Mouse (Mus musculus) midbrain, embryonic 11.5 days (tissue): ENCODE results near the gene Gmds. TPM values are rescaled to one million over a fixed set of nuclear protein-coding genes. Genes with fewer than 3 reads are reported as not detected.

Experiments
- ATAC-seq: fragments of 200-750 bp; cut with Nextera tagmentation; 2 replicates; pipeline ENCODE4 v1.8.0; 2017; ENCODE audit warnings: moderate TSS enrichment, moderate library complexity; ENCODE audit not compliant: low FRiP score
- DNase-seq: peaks from one replicate; pipeline ENCODE4 v3.0.0; 2015; ENCODE audit warnings: low spot score; ENCODE audit errors: missing footprints
- H3K27ac ChIP-seq: fragments of 300-500 bp; sonication (generic); 2 replicates; pipeline ENCODE4 v1.5.1; 2014; ENCODE audit warnings: low read depth, low read length
- H3K27me3 ChIP-seq: fragments of 300-500 bp; sonication (generic); 2 replicates; pipeline ENCODE4 v1.6.1; 2014; ENCODE audit warnings: mild to moderate bottlenecking, low read length, moderate library complexity, mixed read lengths; ENCODE audit not compliant: control insufficient read depth, insufficient read depth
- H3K36me3 ChIP-seq: fragments of 300-500 bp; sonication (generic); 2 replicates; pipeline ENCODE4 v1.6.1; 2014; ENCODE audit warnings: mild to moderate bottlenecking, low read length, moderate library complexity, mixed read lengths; ENCODE audit not compliant: control insufficient read depth, insufficient read depth
- H3K4me1 ChIP-seq: fragments of 300-500 bp; sonication (generic); 2 replicates; pipeline ENCODE4 v1.6.1; 2014; ENCODE audit warnings: low read length; ENCODE audit not compliant: control insufficient read depth, insufficient read depth
- H3K4me2 ChIP-seq: fragments of 300-500 bp; sonication (generic); 2 replicates; pipeline ENCODE4 v1.6.1; 2014; ENCODE audit warnings: mild to moderate bottlenecking, moderate library complexity
- H3K4me3 ChIP-seq: fragments of 300-500 bp; sonication (generic); 2 replicates; pipeline ENCODE4 v1.5.1; 2014; ENCODE audit warnings: low read depth, low read length
- H3K9ac ChIP-seq: fragments of 300-500 bp; sonication (generic); 2 replicates; pipeline ENCODE4 v1.6.1; 2014; ENCODE audit warnings: low read length
- H3K9me3 ChIP-seq: fragments of 300-500 bp; sonication (generic); 2 replicates; pipeline ENCODE4 v1.6.1; 2016; ENCODE audit warnings: low read length; ENCODE audit not compliant: control insufficient read depth
- WGBS: fragments of 180-500 bp; shearing (Covaris S2); extraction: QIAGEN DNeasy Blood & Tissue Kit; methylation state at CpG from one replicate; pipeline ENCODE4 v1.1.7; 2014; 5-methylcytosine and 5-hydroxymethylcytosine counted together
- polyA plus RNA-seq: library from polyadenylated mRNA; unstranded; fragments of >200 nt; fragmentation: Nextera tagmentation; extraction: Ambion mirVana; gene quantifications from 2 replicates; pipeline ENCODE4 v1.2.1, GENCODE M21; 2014

Gene Gmds
- polyA plus RNA-seq, 1 experiment from 2014 or later: 31.6 TPM

DNA sequence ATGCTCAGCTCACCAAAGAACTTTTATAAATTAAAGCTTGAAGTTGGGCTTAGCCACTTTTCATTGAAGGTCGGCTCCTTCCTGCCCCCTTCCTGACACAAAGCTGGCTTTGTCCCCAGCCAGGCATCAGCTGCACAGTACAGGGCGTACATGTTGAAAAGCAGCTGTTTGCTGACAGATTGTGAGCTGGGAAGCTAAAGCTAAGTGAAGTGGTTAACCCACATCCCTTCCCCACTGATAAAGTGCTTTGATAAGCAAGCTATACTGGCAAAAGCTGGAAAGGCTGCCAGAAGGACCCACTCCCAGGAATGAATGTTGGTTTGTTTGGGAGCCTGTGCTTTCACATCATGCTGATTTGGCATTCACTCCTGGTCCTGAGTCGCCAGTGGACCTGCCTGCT is 158.6 kb downstream of the Gmds start:
- no peak for DNase-seq
- Histone ChIP-seq H3K4me2 (no peak overlapping the region), H3K27ac (peak overlapping the region; percentile 30; the same call in 1 of the 2 replicates), H3K4me3 (no peak overlapping the region), H3K9me3 (no peaks in the 10 kb centered on the region), H3K27me3 (no peaks in the 10 kb centered on the region), H3K4me1 (peaks cover 4% of the 10 kb centered on the region; the same call in 1 of the 2 replicates), H3K36me3 (no peaks in the 10 kb centered on the region), H3K9ac (no peak overlapping the region; the same call in 1 of the 2 replicates)
- peak; percentile 95 for ATAC-seq
- WGBS: 21% methylated on average over 3 of the region's 3 CpGs

DNA sequence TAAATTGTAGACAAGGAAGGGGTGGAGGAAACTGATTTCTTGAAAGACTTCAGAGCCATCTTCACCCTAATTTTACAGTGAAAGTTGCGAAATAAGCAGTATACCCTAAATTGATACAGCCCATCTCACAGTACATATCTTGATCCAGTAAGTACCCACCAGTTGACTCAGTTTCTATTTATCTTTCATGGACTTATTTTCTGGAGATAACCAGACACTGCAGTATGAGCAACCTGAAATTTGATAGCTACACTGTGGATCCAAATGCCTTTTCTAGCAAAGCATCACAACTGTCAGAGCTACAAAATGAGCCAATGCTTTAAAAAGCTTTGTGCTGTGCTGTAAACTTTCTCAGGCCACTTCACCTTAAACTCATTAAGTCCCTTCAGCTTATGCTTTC is 159.9 kb downstream of the Gmds start:
- H3K27me3 ChIP-seq: no peaks in the 10 kb centered on the region
- 82% methylated on average over 1 of the region's 1 CpGs for WGBS
- no peak overlapping the region for H3K4me3 ChIP-seq
- peaks cover 4% of the 10 kb centered on the region; the same call in 1 of the 2 replicates for H3K4me1 ChIP-seq
- H3K27ac ChIP-seq: no peak overlapping the region
- no peak overlapping the region for H3K4me2 ChIP-seq
- ATAC-seq (no peak), DNase-seq (no peak)
- no peaks in the 10 kb centered on the region for H3K9me3 ChIP-seq
- H3K36me3 ChIP-seq: no peaks in the 10 kb centered on the region
- no peak overlapping the region for H3K9ac ChIP-seq

DNA sequence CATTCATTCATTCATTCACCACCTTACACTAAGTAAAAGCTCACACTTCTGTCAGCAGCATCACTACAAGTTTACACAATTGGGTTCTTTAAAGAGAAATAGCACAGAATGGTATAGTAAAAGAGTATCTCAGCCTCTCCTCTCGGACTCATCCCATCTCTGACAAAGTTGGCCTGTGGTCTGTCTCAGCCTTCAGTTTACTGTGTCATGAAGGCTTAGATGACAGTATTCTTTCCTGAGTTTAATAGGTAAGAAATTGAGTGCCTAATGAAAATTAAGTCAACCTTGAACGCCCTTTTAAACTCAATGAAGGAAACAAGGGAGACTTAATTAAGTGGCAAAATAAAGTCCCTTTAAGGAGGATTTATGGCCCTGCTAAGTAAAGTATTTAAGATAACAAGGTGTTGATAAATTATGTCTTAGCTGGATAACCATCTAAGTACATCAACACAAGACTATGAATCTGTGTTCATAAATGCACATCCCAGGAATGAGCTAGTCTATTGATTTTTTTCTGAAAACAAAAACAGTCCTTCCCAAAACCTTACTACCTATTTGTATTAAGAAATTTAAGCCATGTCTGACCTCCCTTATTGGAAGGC is 160.6 kb downstream of the Gmds start:
- 80% methylated on average over 2 of the region's 2 CpGs for WGBS
- DNase-seq (no peak), ATAC-seq (no peak)
- H3K9ac ChIP-seq: no peak overlapping the region
- no peaks in the 10 kb centered on the region for H3K27me3 ChIP-seq
- H3K4me2 ChIP-seq: no peak overlapping the region
- H3K36me3 ChIP-seq: no peaks in the 10 kb centered on the region
- H3K27ac ChIP-seq: no peak overlapping the region
- no peaks in the 10 kb centered on the region for H3K9me3 ChIP-seq
- no peak overlapping the region for H3K4me3 ChIP-seq
- peaks cover 4% of the 10 kb centered on the region; the same call in 1 of the 2 replicates for H3K4me1 ChIP-seq

DNA sequence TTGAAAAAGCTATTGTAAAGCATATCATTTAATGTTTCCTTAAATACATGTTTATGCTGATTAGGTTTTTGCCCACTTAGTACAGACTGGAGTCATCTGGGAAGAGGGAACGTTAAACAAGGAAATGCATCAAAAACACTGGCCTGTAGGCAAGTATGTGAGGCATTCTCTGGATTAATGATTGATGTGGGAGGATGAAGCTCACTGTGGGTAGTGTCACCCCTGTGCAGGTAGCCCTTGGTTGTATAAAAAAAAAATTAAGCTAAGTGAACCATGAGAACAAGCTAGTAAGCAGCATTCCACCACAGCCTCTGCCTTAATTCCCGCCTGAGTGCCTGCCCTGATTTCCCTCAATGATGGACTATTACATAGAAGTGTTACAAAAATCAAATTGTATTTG is 163.5 kb downstream of the Gmds start:
- Histone ChIP-seq H3K9ac (no peak overlapping the region), H3K27me3 (no peaks in the 10 kb centered on the region), H3K27ac (no peak overlapping the region), H3K4me2 (no peak overlapping the region), H3K9me3 (no peaks in the 10 kb centered on the region), H3K36me3 (no peaks in the 10 kb centered on the region), H3K4me1 (peaks cover 3% of the 10 kb centered on the region; the same call in 1 of the 2 replicates), H3K4me3 (no peak overlapping the region)
- ATAC-seq (no peak), DNase-seq (no peak)
- WGBS: 86% methylated on average over 2 of the region's 2 CpGs

DNA sequence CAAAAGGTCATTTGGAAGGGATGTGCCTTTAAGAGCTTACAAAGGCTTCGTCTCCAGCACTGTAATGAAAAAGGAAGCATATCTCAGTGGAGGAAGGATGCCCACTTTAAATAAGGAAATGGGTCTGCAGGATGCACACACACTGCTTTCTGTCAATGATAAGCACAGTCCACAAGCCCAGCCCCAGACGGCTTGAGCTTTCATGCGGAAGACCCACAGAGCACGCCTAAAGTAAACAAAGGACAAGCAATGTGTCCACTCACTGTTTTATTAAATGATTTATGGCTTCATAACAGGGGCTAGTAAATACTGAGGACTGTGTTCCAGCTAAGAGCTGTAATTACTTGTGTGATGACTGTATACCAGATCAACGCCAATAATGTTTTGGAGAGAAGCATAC is 169.4 kb downstream of the Gmds start:
- Histone ChIP-seq H3K4me2 (no peak overlapping the region), H3K36me3 (no peaks in the 10 kb centered on the region), H3K27ac (no peak overlapping the region), H3K9ac (no peak overlapping the region), H3K9me3 (no peaks in the 10 kb centered on the region), H3K4me3 (no peak overlapping the region), H3K4me1 (no peaks in the 10 kb centered on the region), H3K27me3 (no peaks in the 10 kb centered on the region)
- 41% methylated on average over 5 of the region's 5 CpGs for WGBS
- ATAC-seq (peak; percentile 33; the same call in 1 of the 2 replicates), DNase-seq (no peak)

DNA sequence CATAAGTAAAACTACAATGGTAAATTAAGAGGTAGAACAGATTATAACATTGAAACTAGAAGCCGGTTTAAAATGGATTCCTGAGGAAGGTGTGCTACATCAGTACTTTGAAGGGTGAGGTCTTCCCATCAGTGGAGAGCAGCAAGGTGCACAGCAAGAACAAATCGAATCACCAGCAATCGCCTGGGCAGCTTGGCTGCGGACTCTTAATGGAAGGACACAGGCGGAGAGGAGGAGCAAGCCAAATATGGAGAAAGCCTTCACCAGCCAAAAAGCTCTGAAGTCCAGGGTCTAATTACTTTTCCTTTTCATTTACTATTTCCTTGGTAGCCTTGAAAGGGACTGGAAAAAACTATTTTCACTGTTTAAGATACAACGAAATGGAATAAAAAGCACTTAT is 170.7 kb downstream of the Gmds start:
- Histone ChIP-seq H3K4me2 (no peak overlapping the region), H3K9me3 (no peaks in the 10 kb centered on the region), H3K4me1 (no peaks in the 10 kb centered on the region), H3K4me3 (no peak overlapping the region), H3K27me3 (no peaks in the 10 kb centered on the region), H3K36me3 (no peaks in the 10 kb centered on the region), H3K9ac (no peak overlapping the region), H3K27ac (no peak overlapping the region)
- peak; percentile 56 for DNase-seq
- 93% methylated on average over 6 of the region's 6 CpGs for WGBS
- no peak for ATAC-seq

DNA sequence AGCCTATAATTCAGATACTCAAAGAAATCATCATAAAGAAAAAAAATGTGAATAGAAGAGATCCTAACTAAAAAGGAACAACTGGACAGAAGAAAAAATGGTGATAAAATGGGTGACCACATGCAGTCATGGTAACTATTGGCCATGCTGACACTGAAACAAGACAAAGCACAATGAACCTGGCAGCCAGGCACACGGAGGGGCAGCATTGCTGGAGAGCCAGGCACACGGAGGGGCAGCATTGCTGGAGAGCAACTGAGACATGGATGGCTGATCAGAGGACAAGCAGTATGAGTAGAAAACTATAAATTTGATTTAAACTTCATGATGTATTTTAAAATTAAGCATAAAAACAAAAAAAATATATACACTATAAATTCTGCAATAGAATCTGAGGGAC is 173.0 kb downstream of the Gmds start:
- 44% methylated on average over 2 of the region's 2 CpGs for WGBS
- no peaks in the 10 kb centered on the region for H3K4me1 ChIP-seq
- H3K27me3 ChIP-seq: no peaks in the 10 kb centered on the region
- peak; percentile 79 for DNase-seq
- no peaks in the 10 kb centered on the region for H3K36me3 ChIP-seq
- no peak for ATAC-seq
- no peak overlapping the region for H3K27ac ChIP-seq
- H3K4me2 ChIP-seq: no peak overlapping the region
- H3K9ac ChIP-seq: no peak overlapping the region
- H3K4me3 ChIP-seq: no peak overlapping the region
- no peaks in the 10 kb centered on the region for H3K9me3 ChIP-seq

DNA sequence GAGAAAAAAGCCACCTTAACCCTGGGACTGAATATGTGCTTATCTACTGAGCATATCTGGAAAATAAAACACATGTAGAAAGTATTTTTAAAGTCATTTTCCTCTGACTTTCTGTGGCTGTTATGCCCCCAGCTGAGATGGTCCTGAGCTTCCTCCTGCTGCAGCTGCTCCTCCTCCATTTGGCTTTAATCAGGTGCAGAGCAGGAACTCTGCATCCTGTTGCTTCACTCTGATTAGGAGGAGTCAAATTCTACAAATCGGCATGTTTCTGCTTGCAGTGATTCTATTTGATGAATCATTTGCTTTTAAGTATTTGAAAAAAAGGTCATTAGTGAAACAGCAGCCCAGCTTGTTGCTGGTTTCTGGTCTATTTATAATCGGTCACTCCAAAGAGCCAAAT is 177.0 kb downstream of the Gmds start:
- H3K4me3 ChIP-seq: no peak overlapping the region
- H3K9me3 ChIP-seq: no peaks in the 10 kb centered on the region
- WGBS: 57% methylated on average over 2 of the region's 2 CpGs
- H3K27ac ChIP-seq: no peak overlapping the region
- no peaks in the 10 kb centered on the region for H3K36me3 ChIP-seq
- ATAC-seq (no peak), DNase-seq (peak; percentile 57)
- no peak overlapping the region for H3K9ac ChIP-seq
- no peaks in the 10 kb centered on the region for H3K27me3 ChIP-seq
- no peaks in the 10 kb centered on the region for H3K4me1 ChIP-seq
- no peak overlapping the region for H3K4me2 ChIP-seq

DNA sequence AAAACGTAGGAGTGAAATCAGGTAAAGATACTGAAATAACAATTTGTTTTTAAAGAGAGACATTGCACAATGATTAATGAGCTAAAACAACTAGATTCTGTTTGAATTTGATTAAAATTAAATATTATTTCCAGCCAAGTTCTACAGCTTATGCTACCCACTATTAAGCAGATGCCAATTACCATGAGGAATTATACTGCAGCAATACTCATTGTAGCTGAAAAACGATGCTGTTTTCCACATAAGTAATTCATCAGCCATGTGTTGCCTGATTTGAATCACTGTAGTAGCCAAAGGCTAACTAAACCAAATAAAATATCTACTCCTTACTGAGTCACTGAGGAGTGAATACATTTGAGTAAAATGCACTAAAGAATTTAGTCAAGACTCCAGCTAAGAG is 180.3 kb downstream of the Gmds start:
- Histone ChIP-seq H3K4me1 (no peaks in the 10 kb centered on the region), H3K27me3 (no peaks in the 10 kb centered on the region), H3K36me3 (no peaks in the 10 kb centered on the region), H3K4me2 (no peak overlapping the region), H3K27ac (no peak overlapping the region), H3K4me3 (no peak overlapping the region), H3K9me3 (no peaks in the 10 kb centered on the region), H3K9ac (no peak overlapping the region)
- no peak for DNase-seq
- 81% methylated on average over 2 of the region's 2 CpGs for WGBS
- no peak for ATAC-seq
